Mouse (Mus musculus) intestine, embryonic 16.5 days (tissue): ENCODE results near the gene Lactbl1. TPM values are rescaled to one million over a fixed set of nuclear protein-coding genes. Genes with fewer than 3 reads are reported as not detected.

Source experiments
- ATAC-seq: fragments of 200-750 bp; cut with Nextera tagmentation; 2 replicates; pipeline ENCODE4 v1.8.0; 2017; ENCODE audit warnings: moderate TSS enrichment, moderate library complexity
- H3K27ac ChIP-seq: fragments of 300-500 bp; sonication (generic); 2 replicates; pipeline ENCODE4 v1.5.1; 2014; ENCODE audit warnings: mild to moderate bottlenecking, low read length
- H3K27me3 ChIP-seq: fragments of 300-500 bp; sonication (generic); replicated peaks from 2 replicates; pipeline ENCODE4 v1.6.1; 2014; ENCODE audit warnings: low read length, control low read depth, mixed read lengths; ENCODE audit not compliant: control insufficient read depth, insufficient read depth
- H3K36me3 ChIP-seq: fragments of 300-500 bp; sonication (generic); 2 replicates; pipeline ENCODE4 v1.6.1; 2014; ENCODE audit warnings: low read length, control low read depth; ENCODE audit not compliant: control insufficient read depth, insufficient read depth
- H3K4me1 ChIP-seq: fragments of 300-500 bp; sonication (generic); 2 replicates; pipeline ENCODE4 v1.6.1; 2014; ENCODE audit warnings: low read length, control low read depth, mixed read lengths; ENCODE audit not compliant: control insufficient read depth, insufficient read depth
- H3K4me2 ChIP-seq: fragments of 300-500 bp; sonication (generic); 2 replicates; pipeline ENCODE4 v1.6.1; 2014; ENCODE audit warnings: low read depth, low read length, control low read depth
- H3K4me3 ChIP-seq: fragments of 300-500 bp; sonication (generic); 2 replicates; pipeline ENCODE4 v1.5.1; 2014; ENCODE audit warnings: mild to moderate bottlenecking, low read length
- H3K9ac ChIP-seq: fragments of 300-500 bp; sonication (generic); 2 replicates; pipeline ENCODE4 v1.6.1; 2014; ENCODE audit warnings: low read depth, low read length
- H3K9me3 ChIP-seq: fragments of 300-500 bp; sonication (generic); 2 replicates; pipeline ENCODE4 v1.6.1; 2016; ENCODE audit warnings: low read length, control low read depth; ENCODE audit not compliant: control insufficient read depth
- WGBS: fragments of 180-500 bp; shearing (Covaris S2); extraction: QIAGEN DNeasy Blood & Tissue Kit; methylation state at CpG from one replicate; pipeline ENCODE4 v1.1.7; 2014; 5-methylcytosine and 5-hydroxymethylcytosine counted together
- polyA plus RNA-seq: library from polyadenylated mRNA; unstranded; fragments of >200 nt; fragmentation: Nextera tagmentation; extraction: Ambion mirVana; gene quantifications from 2 replicates; pipeline ENCODE4 v1.2.1, GENCODE M21; 2015

Lactbl1 gene
- polyA plus RNA-seq: not detected in 2 replicates

GRCm38 (mm10) chr4:136622388-136622787 lies at the start of gene Lactbl1:
Gene Lactbl1, plus strand, starts transcription at chr4:136622621.
- H3K4me2 ChIP-seq: no peak within 1 kb of the TSS
- H3K4me1 ChIP-seq: no peaks in the 10 kb centered on the region
- no peaks in the 10 kb centered on the region for H3K9me3 ChIP-seq
- no peak within 1 kb of the TSS for H3K4me3 ChIP-seq
- WGBS: 61% methylated on average over 6 of the region's 6 CpGs
- no peaks in the 10 kb centered on the region for H3K36me3 ChIP-seq
- no peaks in the 10 kb centered on the region for H3K27me3 ChIP-seq
- H3K27ac ChIP-seq: no peak within 1 kb of the TSS
- no peak within 1 kb of the TSS for H3K9ac ChIP-seq
- no peak for ATAC-seq

DNA sequence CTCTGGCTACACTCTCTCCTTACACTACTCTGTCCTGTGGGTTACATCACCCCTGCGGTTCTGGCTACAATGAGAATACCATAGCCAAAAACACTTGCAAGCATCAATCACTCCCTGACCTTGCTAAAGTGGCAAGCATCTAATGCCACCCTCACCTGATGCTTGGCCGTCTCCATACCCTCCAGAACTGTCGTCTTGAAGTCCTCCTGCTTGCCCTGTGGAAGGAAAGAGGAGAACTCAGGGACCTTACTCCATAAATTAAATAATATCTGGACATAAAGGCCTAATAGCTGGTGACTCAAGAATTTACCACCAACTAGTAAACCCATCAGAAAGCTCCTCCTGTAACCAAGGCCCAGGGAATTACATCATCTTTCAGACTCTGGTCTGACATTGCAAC lies 40.5 kb upstream of the Lactbl1 start:
- Histone ChIP-seq H3K4me3 (no peak overlapping the region), H3K36me3 (no peaks in the 10 kb centered on the region), H3K4me1 (0 out of 2 replicates have a peak, but pooled peaks cover 6% of the 10 kb centered on the region), H3K9me3 (no peaks in the 10 kb centered on the region), H3K4me2 (no peak overlapping the region), H3K27me3 (no peaks in the 10 kb centered on the region), H3K27ac (no peak overlapping the region), H3K9ac (no peak overlapping the region)
- no peak for ATAC-seq
- WGBS: 90% methylated on average over 3 of the region's 3 CpGs

DNA sequence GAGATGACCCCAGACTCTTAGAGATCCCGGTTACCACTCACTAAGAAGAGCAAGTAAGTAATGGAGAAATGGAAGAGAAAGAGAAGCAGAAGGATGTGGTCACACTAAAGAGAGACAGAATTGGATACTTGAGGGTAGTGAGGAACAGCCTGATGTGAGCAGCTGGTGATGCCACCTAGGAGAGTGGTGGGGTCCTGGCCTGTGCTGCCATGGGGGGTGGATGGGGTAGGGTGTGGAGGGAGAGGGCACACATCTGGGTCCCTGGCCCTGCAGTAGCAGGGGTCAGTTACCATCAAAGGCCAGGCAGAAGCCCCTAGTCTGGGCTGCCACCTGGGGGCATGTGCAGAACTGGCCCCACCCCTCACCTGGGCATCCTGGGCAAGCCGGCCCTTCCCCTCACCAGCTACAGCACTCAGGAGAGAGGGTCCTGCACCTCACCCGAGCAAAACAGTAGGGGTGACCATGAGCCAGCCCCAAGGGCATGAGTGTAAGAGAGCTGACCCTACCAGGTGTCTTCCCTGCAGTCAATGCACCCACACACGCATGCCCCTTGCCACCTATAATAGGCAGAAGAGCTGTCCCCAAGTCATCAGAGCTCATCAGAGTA lies 35.1 kb upstream of the Lactbl1 start:
- H3K4me3 ChIP-seq: no peak overlapping the region
- H3K9me3 ChIP-seq: no peaks in the 10 kb centered on the region
- no peak overlapping the region for H3K27ac ChIP-seq
- H3K4me2 ChIP-seq: no peak overlapping the region
- WGBS: 91% methylated on average over 4 of the region's 4 CpGs
- H3K4me1 ChIP-seq: 0 out of 2 replicates have a peak, but pooled peaks cover 7% of the 10 kb centered on the region
- ATAC-seq: no peak
- H3K36me3 ChIP-seq: 0 out of 2 replicates have a peak, but pooled peaks cover 2% of the 10 kb centered on the region
- no peaks in the 10 kb centered on the region for H3K27me3 ChIP-seq
- H3K9ac ChIP-seq: no peak overlapping the region

GRCm38 (mm10) chr4:136588003-136588402 lies 34.4 kb upstream of the Lactbl1 start:
- H3K27me3 ChIP-seq: no peaks in the 10 kb centered on the region
- no peak overlapping the region for H3K9ac ChIP-seq
- 0 out of 2 replicates have a peak, but pooled peaks cover 2% of the 10 kb centered on the region for H3K36me3 ChIP-seq
- no peaks in the 10 kb centered on the region for H3K9me3 ChIP-seq
- H3K4me3 ChIP-seq: no peak overlapping the region
- ATAC-seq: no peak
- 0 out of 2 replicates have a peak, but pooled peaks cover 7% of the 10 kb centered on the region for H3K4me1 ChIP-seq
- H3K27ac ChIP-seq: no peak overlapping the region
- 85% methylated on average over 4 of the region's 4 CpGs for WGBS
- H3K4me2 ChIP-seq: no peak overlapping the region

- no peak overlapping the region for H3K4me2 ChIP-seq
- no peak overlapping the region for H3K27ac ChIP-seq
- 0 out of 2 replicates have a peak, but pooled peaks cover 2% of the 10 kb centered on the region for H3K36me3 ChIP-seq
- 49% methylated on average over 4 of the region's 4 CpGs for WGBS
- H3K9me3 ChIP-seq: no peaks in the 10 kb centered on the region
- no peaks in the 10 kb centered on the region for H3K27me3 ChIP-seq
- H3K9ac ChIP-seq: no peak overlapping the region
- peak; percentile 69 for ATAC-seq
- H3K4me1 ChIP-seq: no peaks in the 10 kb centered on the region
- H3K4me3 ChIP-seq: no peak overlapping the region
These were observed 30.3 kb upstream of the Lactbl1 start for GRCm38 (mm10) chr4:136592111-136592510.

- Histone ChIP-seq H3K4me3 (no peak overlapping the region), H3K4me2 (no peak overlapping the region), H3K9me3 (no peaks in the 10 kb centered on the region), H3K36me3 (0 out of 2 replicates have a peak, but pooled peaks cover 2% of the 10 kb centered on the region), H3K27ac (no peak overlapping the region), H3K9ac (no peak overlapping the region), H3K4me1 (peaks cover 2% of the 10 kb centered on the region; the same call in 1 of the 2 replicates), H3K27me3 (no peaks in the 10 kb centered on the region)
- no peak for ATAC-seq
- 77% methylated on average over 2 of the region's 2 CpGs for WGBS
These were observed 28.4 kb upstream of the Lactbl1 start for GRCm38 (mm10) chr4:136594006-136594405.

DNA sequence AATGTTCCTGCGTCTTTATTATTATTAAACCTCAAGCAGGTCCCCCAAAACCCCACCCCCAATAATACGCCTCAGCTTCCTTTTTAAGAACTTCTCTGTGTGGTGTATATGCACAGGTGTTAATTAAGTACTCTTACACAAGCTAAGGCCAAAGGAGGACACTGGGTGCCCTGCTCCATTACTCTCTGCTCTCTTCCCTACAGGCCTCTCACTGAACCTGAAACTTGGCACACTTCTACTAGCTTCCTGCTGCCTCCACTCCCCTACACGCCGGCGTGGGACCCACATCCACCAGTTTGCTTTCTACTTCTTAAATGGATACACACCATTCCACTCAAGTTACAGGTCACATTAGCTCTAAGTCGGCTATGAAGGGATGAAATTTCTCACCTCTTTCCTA lies 27.2 kb upstream of the Lactbl1 start:
- H3K4me2 ChIP-seq: no peak overlapping the region
- ATAC-seq: no peak
- H3K27me3 ChIP-seq: no peaks in the 10 kb centered on the region
- H3K36me3 ChIP-seq: 0 out of 2 replicates have a peak, but pooled peaks cover 2% of the 10 kb centered on the region
- H3K27ac ChIP-seq: no peak overlapping the region
- no peaks in the 10 kb centered on the region for H3K9me3 ChIP-seq
- WGBS: 76% methylated on average over 6 of the region's 6 CpGs
- peaks cover 2% of the 10 kb centered on the region; the same call in 1 of the 2 replicates for H3K4me1 ChIP-seq
- H3K9ac ChIP-seq: no peak overlapping the region
- H3K4me3 ChIP-seq: no peak overlapping the region

DNA sequence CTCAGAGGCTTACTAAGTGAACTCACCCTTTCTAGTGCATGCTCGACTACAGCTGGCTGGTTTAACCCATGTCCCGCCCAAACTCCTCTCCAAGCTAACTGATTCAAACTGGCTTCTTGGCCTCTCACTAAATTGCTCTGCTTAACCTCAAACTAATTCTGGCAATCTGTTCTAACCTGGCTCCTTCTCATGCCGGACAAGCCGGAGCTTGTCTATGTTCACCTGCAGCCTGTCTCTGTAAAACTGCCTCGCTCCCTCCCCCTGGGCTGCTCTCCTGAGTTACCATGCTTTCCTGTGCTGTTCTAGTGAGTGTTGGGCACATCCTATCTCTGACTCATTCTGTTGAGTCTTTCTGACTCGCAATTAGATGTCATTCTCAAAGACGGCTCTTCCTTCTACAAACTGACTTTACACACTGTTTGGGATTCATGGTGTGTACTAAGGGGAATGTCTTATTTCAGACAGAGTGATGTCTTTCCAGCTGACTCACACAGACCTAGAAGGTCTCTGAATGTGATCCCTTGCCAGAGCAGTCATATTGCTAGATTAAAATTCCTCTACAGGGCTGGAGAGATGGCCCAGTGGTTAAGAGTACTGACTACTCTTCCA lies 24.0 kb upstream of the Lactbl1 start:
- Histone ChIP-seq H3K9ac (no peak overlapping the region), H3K27me3 (no peaks in the 10 kb centered on the region), H3K4me1 (peaks cover 12% of the 10 kb centered on the region; the same call in 1 of the 2 replicates), H3K4me3 (no peak overlapping the region), H3K36me3 (no peaks in the 10 kb centered on the region), H3K4me2 (no peak overlapping the region), H3K27ac (no peak overlapping the region), H3K9me3 (no peaks in the 10 kb centered on the region)
- 79% methylated on average over 7 of the region's 7 CpGs for WGBS
- no peak for ATAC-seq

DNA sequence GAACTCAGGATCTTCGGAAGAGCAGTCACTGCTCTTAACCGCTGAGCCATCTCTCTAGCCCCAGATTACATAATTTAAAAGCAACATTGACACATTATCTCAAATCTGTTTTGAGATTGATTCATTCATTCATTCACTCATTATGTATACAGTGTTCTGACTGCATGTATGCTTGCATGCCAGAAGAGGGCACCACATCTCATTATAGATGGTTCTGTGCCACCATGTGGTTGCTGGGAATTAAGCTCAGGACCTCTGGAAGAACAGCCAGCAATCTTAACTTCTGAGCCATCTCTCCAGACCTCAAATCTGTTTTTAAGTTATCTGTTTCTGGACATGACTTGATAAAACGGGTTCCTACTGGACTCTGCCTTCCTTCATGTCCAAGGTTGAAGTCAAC lies 22.6 kb upstream of the Lactbl1 start:
- H3K36me3 ChIP-seq: no peaks in the 10 kb centered on the region
- H3K27me3 ChIP-seq: no peaks in the 10 kb centered on the region
- no peak overlapping the region for H3K4me3 ChIP-seq
- 96% methylated on average over 3 of the region's 3 CpGs for WGBS
- no peak overlapping the region for H3K4me2 ChIP-seq
- peaks cover 12% of the 10 kb centered on the region; the same call in 1 of the 2 replicates for H3K4me1 ChIP-seq
- no peaks in the 10 kb centered on the region for H3K9me3 ChIP-seq
- no peak overlapping the region for H3K9ac ChIP-seq
- no peak overlapping the region for H3K27ac ChIP-seq
- ATAC-seq: no peak
